Mouse (Mus musculus): ENCODE measurements at regions not wholly inside any gene's neighbourhood (a gene's known extent, or its start where the extent isn't known, plus 50 kb on each side); places are given as distances from the start of the nearest gene placed in this dataset.

DNA sequence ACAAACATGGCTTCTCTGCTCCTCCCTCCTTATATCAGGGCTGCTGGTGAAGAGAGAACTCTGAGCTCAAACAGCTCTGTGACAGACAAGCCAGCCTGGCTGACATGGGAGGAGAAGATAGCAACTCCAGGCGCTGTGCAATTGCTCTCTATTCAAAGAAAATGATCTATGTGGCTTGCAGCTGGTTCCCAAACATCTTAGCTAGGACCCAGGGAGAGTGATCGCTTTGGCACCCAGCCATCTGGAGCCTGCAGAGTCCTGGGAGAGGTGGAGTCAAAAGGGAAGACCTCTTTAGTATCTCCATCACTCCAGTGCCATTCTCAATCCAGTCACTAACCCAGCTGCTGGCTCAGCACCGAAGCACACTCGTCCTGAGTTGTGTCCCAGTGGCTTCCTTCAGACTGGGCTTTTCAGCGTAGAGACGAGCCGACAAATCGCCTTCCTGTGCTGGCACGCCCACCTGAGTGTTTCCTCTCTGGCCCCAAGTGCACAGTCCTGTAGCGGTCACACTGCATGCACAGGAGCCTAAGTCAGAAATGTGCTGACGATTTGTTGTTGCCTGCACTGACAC is 145.1 kb upstream of the Phyhipl start:
- Histone ChIP-seq H3K4me2 (no peak overlapping the region), H3K9me3 (no peaks in the 10 kb centered on the region), H3K27me3 (replicated peaks) (no peaks in the 10 kb centered on the region), H3K4me3 (no peak overlapping the region), H3K4me1 (0 out of 2 replicates have a peak, but pooled peaks cover 8% of the 10 kb centered on the region), H3K27ac (peak overlapping the region; percentile 31; the same call in 1 of the 2 replicates), H3K9ac (no peak overlapping the region), H3K36me3 (replicated peaks) (no peaks in the 10 kb centered on the region)
- no peak for ATAC-seq (replicated peaks)
- 76% methylated on average over 11 of the region's 11 CpGs for WGBS

DNA sequence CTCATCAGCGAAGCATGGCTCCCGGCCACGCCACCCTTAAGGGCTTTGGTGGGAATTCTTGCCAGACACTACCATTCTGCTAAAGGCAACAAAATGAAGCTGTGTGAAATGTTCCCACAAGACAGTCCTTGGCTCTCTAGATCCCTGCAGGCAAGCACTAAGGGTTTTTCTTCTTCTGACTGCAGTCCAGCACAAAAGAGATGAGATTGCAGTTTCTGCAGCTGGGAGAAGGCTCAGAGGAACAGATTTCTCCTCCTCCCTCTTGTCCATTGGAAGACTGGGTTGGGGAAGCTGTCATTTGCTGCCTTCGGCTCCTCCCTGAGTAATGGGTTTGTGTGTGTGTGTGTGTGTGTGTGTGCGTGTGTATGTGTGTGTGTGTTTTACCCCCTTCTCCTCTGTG is 144.1 kb upstream of the Phyhipl start:
- H3K36me3 ChIP-seq (replicated peaks), result no peaks in the 10 kb centered on the region
- WGBS, result 86% methylated on average over 5 of the region's 5 CpGs
- H3K4me1 ChIP-seq, result 0 out of 2 replicates have a peak, but pooled peaks cover 8% of the 10 kb centered on the region
- no peaks in the 10 kb centered on the region for H3K27me3 ChIP-seq (replicated peaks)
- H3K4me3 ChIP-seq, result no peak overlapping the region
- no peaks in the 10 kb centered on the region for H3K9me3 ChIP-seq
- 0 out of 2 replicates have a peak overlapping the region, but pooled peaks have one; percentile 31 for H3K27ac ChIP-seq
- no peak overlapping the region for H3K4me2 ChIP-seq
- H3K9ac ChIP-seq, result no peak overlapping the region
- no peak for ATAC-seq (replicated peaks)

DNA sequence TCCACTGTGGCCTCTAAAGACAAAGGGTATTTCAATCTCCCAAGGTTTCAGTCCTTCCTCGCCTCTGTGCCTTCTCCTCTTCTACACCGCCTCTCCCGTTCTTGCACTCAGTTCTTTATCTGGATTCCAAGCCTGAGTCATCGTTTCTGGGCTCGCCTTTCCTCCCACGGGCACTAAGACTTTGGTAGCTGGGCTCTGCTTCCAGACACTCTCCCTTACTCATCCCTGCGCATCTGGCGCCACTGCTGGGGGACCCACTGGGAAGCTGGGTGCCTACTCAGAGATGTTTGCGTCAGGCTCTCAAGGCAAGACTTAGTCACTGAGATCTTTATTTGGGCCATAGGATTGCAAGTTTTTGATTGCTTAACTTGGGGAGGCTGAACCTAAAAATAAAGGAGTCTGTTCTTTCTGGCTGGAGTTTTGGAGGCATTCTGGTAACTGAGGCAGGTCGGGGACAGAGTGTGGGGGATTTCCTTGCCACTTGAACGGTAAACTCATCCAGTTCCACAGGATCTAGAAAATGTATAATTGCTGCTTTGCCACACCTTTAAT is 143.5 kb upstream of the Phyhipl start:
- Histone ChIP-seq H3K4me3 (no peak overlapping the region), H3K4me2 (no peak overlapping the region), H3K9ac (no peak overlapping the region), H3K27ac (no peak overlapping the region), H3K4me1 (0 out of 2 replicates have a peak, but pooled peaks cover 8% of the 10 kb centered on the region), H3K27me3 (replicated peaks) (no peaks in the 10 kb centered on the region), H3K36me3 (replicated peaks) (no peaks in the 10 kb centered on the region), H3K9me3 (no peaks in the 10 kb centered on the region)
- 92% methylated on average over 11 of the region's 11 CpGs for WGBS
- no peak for ATAC-seq (replicated peaks)

DNA sequence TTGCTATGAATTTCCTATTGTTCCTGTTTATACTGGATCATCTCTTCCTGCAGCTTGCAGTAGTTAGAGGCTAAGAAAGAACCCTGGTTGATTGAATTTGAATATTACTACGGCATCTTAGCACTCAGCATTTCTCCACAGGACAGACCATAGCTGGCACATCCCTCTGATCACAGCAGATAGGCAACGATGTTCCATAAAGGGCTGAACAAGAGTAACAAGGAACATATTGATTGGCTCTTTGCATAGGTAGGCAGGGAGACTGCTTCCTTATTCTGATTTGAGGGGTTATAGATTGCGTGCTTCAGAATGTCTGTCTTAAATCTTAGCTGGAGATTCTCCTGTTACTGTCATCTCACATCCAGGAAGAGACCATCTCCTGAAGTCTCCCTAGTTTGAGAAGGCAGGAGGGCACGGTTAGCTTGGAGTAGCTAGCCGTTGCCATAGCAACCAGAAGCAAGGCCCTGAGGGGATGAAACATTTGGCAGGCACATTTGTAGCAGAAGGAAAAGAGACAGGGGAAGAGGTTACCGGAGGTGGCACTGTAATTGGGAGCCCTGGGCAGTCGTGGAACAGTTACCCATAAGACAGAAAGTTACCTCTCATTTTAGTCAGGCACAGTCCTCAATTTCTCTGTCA is 133.2 kb upstream of the Phyhipl start:
- H3K9ac ChIP-seq, result no peak overlapping the region
- H3K9me3 ChIP-seq, result no peaks in the 10 kb centered on the region
- no peak overlapping the region for H3K4me2 ChIP-seq
- no peak overlapping the region for H3K4me3 ChIP-seq
- 31% methylated on average over 7 of the region's 7 CpGs for whole genome bisulfite sequencing
- peaks cover 18% of the 10 kb centered on the region for H3K4me1 ChIP-seq
- no peaks in the 10 kb centered on the region for H3K27me3 ChIP-seq (replicated peaks)
- peak; percentile 90 for ATAC-seq (replicated peaks)
- no peaks in the 10 kb centered on the region for H3K36me3 ChIP-seq (replicated peaks)
- H3K27ac ChIP-seq, result peak overlapping the region; percentile 78

DNA sequence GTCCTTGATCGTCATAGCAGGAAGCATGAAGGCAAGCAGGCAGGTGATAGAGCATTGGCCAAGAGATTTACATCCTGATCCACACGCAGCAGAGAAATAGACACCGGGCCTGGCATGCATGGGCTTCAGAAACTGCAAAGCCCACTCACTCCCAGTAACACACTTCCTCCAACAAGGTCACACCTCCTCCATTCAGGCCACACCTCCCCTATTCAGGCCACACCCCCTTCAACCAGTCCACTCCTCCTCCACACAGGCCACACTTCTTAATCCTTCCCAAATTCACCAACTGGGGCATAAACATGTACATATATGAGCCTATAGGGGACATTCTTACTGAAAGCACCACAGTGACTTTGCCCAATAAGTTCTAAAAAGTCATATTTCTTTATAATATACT is 125.3 kb upstream of the Phyhipl start:
- no peaks in the 10 kb centered on the region for H3K4me1 ChIP-seq
- no peak overlapping the region for H3K27ac ChIP-seq
- no peak overlapping the region for H3K4me2 ChIP-seq
- WGBS, result 95% methylated on average over 3 of the region's 3 CpGs
- no peaks in the 10 kb centered on the region for H3K27me3 ChIP-seq (replicated peaks)
- H3K9ac ChIP-seq, result no peak overlapping the region
- no peaks in the 10 kb centered on the region for H3K9me3 ChIP-seq
- ATAC-seq (replicated peaks), result no peak
- no peak overlapping the region for H3K4me3 ChIP-seq
- H3K36me3 ChIP-seq (replicated peaks), result no peaks in the 10 kb centered on the region

DNA sequence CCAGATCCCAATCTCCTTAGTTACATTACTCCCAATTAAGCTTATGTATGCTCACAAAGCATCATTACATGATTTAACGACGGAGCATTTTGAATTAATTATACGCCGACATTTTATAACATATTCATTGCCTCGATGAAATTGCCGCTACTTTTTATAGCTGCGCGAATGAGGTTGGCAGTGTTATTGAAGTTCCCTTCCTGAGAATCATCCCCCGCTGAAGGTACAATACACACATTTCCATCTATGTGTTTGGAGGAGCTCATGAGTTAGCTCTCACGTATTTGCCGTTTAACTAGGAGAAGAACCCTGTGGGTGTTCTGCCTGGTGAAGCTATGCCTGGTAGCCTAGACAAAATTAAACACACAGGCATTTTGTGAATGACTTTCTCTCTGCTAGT is 122.8 kb upstream of the Phyhipl start:
- no peak for ATAC-seq (replicated peaks)
- Histone ChIP-seq H3K4me3 (no peak overlapping the region), H3K4me2 (no peak overlapping the region), H3K9me3 (no peaks in the 10 kb centered on the region), H3K27ac (no peak overlapping the region), H3K9ac (no peak overlapping the region), H3K27me3 (replicated peaks) (no peaks in the 10 kb centered on the region), H3K4me1 (no peaks in the 10 kb centered on the region), H3K36me3 (replicated peaks) (no peaks in the 10 kb centered on the region)
- 86% methylated on average over 11 of the region's 11 CpGs for WGBS

DNA sequence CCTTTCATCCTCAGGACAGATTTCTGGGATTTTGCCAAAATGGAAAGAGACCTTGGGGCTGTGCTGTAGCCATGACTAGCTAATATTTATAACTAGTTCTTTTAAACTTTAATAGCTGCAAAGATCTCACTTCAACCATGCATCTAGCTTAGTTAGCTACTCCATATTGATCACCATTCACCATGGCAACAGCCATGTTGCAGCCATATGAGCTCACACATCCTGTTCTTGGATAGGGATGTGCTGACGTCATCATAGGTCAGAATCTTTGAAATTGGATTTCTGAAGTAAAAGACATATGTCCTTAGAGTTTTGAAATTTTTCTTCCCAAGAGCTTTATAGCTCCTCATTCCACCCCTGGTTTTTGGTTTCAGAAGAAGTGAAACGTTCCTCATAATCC is 118.8 kb upstream of the Phyhipl start:
- Histone ChIP-seq H3K9me3 (no peaks in the 10 kb centered on the region), H3K27ac (no peak overlapping the region), H3K4me3 (no peak overlapping the region), H3K36me3 (replicated peaks) (no peaks in the 10 kb centered on the region), H3K4me2 (no peak overlapping the region), H3K27me3 (replicated peaks) (no peaks in the 10 kb centered on the region), H3K9ac (no peak overlapping the region), H3K4me1 (no peaks in the 10 kb centered on the region)
- 73% methylated on average over 2 of the region's 2 CpGs for WGBS
- ATAC-seq (replicated peaks), result no peak

DNA sequence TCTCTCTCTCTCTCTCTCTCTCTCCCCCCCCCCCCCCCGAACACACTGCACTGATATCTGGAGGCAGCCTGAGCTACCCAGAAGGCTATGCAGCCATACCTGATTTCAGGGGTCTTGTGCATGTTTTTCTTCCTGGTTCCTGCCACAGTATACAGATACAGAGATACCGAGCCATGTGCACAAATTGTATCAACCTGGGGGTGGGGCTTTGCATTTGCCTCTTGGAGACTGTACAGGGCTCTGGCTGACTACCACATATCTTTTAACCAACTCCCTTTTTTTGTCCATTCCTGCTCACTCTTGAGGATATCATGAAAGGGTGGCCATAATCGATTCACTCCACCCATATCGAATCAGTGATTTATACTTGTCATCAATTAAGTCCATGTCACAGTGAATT is 118.4 kb upstream of the Phyhipl start:
- Histone ChIP-seq H3K27me3 (replicated peaks) (no peaks in the 10 kb centered on the region), H3K9ac (no peak overlapping the region), H3K4me1 (no peaks in the 10 kb centered on the region), H3K9me3 (no peaks in the 10 kb centered on the region), H3K27ac (no peak overlapping the region), H3K36me3 (replicated peaks) (no peaks in the 10 kb centered on the region), H3K4me2 (no peak overlapping the region), H3K4me3 (no peak overlapping the region)
- 73% methylated on average over 4 of the region's 4 CpGs for WGBS
- no peak for ATAC-seq (replicated peaks)

DNA sequence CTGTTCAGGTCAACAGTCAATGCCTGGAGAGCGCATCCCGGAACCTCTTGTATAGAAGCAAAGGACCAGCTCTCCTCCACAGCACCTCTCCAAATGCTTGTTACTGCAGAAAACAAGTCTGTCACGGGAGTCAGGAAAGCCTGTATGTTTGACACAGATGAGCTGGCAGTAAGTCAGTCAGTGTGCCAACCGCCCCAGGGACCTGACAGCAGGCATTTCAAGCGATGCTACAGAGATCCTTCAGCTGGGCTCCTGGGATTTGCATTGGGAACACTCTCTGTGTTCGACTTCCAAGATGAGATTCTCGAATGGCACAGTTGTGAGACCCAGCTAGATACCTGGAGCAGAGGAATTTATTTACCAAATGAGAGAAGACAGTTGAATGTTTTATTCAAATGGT is 111.7 kb upstream of the Phyhipl start:
- no peaks in the 10 kb centered on the region for H3K4me1 ChIP-seq
- no peak overlapping the region for H3K4me2 ChIP-seq
- no peak overlapping the region for H3K27ac ChIP-seq
- ATAC-seq (replicated peaks), result no peak
- H3K36me3 ChIP-seq (replicated peaks), result no peaks in the 10 kb centered on the region
- 75% methylated on average over 7 of the region's 7 CpGs for WGBS
- no peak overlapping the region for H3K4me3 ChIP-seq
- H3K27me3 ChIP-seq (replicated peaks), result no peaks in the 10 kb centered on the region
- no peak overlapping the region for H3K9ac ChIP-seq
- no peaks in the 10 kb centered on the region for H3K9me3 ChIP-seq

DNA sequence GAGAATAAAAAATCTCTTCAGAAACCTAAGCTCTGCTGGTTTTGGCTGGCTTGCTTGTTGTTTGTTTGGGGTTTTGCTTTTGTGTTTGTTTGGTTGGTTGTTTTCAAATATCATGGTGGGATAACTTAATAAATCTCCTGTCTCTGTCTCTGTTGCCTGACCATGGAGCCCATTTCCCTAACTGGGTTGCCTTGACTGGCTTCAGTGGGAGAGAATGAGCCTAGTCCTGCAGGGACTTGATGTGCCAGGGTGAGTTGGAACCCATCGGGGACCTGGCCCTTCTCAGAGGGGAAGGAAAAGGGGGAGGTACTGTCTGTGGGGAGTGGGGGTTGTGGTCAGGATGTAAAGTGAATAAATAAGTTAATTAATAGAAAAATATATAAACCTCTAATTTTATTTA is 111.1 kb upstream of the Phyhipl start:
- H3K27me3 ChIP-seq (replicated peaks), result no peaks in the 10 kb centered on the region
- no peak for ATAC-seq (replicated peaks)
- no peaks in the 10 kb centered on the region for H3K9me3 ChIP-seq
- no peak overlapping the region for H3K9ac ChIP-seq
- no peak overlapping the region for H3K4me2 ChIP-seq
- no peaks in the 10 kb centered on the region for H3K4me1 ChIP-seq
- H3K27ac ChIP-seq, result no peak overlapping the region
- no peaks in the 10 kb centered on the region for H3K36me3 ChIP-seq (replicated peaks)
- WGBS, result 95% methylated on average over 1 of the region's 1 CpGs
- no peak overlapping the region for H3K4me3 ChIP-seq

DNA sequence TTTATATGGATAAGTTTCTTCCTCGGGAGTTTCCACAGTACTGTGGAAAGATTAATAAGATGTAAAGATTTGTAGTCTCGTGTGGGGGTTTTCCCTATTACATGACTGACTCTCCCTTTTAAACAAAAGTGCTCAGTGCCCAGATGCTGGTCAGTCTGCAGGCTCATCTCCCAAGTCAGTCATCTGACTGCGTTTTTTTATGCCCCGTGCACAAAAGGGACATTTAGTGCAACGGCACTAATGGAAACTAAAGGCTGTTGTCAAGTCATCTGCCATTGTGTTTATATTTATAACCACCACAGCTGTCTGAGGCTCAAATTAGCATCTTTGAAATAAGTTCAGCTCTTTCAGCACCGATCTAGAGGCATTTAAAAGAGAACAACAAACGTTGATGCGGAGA is 110.7 kb upstream of the Phyhipl start:
- Histone ChIP-seq H3K4me1 (no peaks in the 10 kb centered on the region), H3K27me3 (replicated peaks) (no peaks in the 10 kb centered on the region), H3K36me3 (replicated peaks) (no peaks in the 10 kb centered on the region), H3K9me3 (no peaks in the 10 kb centered on the region), H3K4me3 (no peak overlapping the region), H3K4me2 (no peak overlapping the region), H3K9ac (no peak overlapping the region), H3K27ac (no peak overlapping the region)
- ATAC-seq (replicated peaks), result no peak
- 62% methylated on average over 8 of the region's 8 CpGs for WGBS

DNA sequence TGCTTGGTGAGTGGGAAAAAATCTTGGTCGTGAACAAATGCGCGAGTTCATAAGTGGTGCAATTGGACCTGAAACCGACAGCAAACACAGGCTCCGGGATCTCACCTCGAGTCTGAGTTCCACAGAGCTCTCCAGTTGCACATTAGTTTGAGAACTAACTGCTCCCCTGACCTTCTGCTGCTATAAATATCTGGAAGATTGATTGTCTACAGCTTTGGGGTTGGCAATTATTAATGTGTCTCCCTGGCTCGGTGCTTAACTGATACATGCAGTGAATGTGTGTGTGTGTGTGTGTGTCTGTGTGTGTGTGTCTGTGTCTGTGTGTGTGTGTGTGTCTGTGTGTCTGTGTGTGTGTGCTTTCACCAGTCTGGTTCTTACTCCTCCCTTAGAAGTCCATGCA is 107.4 kb upstream of the Phyhipl start:
- ATAC-seq (replicated peaks), result no peak
- no peaks in the 10 kb centered on the region for H3K27me3 ChIP-seq (replicated peaks)
- no peaks in the 10 kb centered on the region for H3K36me3 ChIP-seq (replicated peaks)
- no peak overlapping the region for H3K4me3 ChIP-seq
- WGBS, result 89% methylated on average over 7 of the region's 7 CpGs
- no peak overlapping the region for H3K4me2 ChIP-seq
- no peaks in the 10 kb centered on the region for H3K4me1 ChIP-seq
- no peaks in the 10 kb centered on the region for H3K9me3 ChIP-seq
- no peak overlapping the region for H3K9ac ChIP-seq
- no peak overlapping the region for H3K27ac ChIP-seq

DNA sequence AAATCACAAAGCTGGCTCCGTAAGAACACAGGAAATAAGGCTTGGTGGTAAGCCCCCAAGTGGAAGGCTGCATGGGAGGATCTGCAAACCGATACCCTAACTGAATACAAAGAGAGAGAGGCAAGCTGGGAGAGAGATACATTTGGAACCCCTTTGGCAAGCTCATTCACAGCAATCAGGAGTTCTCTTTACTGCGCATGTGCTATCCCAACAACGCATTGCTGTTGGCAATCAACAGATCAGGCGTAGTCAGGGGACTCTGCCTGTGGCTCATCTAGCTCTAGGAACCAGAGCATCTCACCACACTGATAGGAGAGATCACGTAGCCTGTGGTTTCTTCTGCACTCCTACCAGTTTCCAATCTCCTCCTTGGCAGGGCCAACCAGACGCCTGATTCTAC is 103.9 kb upstream of the Phyhipl start:
- Histone ChIP-seq H3K36me3 (replicated peaks) (no peaks in the 10 kb centered on the region), H3K4me2 (no peak overlapping the region), H3K4me3 (no peak overlapping the region), H3K4me1 (no peaks in the 10 kb centered on the region), H3K9me3 (no peaks in the 10 kb centered on the region), H3K27ac (no peak overlapping the region), H3K9ac (no peak overlapping the region), H3K27me3 (replicated peaks) (no peaks in the 10 kb centered on the region)
- ATAC-seq (replicated peaks), result no peak
- 83% methylated on average over 7 of the region's 7 CpGs for WGBS
